Mouse (Mus musculus) retina, postnatal 7 days (tissue): ENCODE results near the gene Eci1.
"Not testable (repeated sequence)": the region's sequence is repeated elsewhere in the genome, so short reads cannot be mapped to it uniquely, and the experiment has no call there.

Experiments used
- DNase-seq: peaks from one replicate; pipeline ENCODE4 v3.0.0-alpha.2; 2012; ENCODE audit warnings: low read depth, low spot score

The Eci1 gene

GRCm38 (mm10) chr17:24426471-24427169 lies at the start of gene Eci1:
Gene Eci1, plus strand, starts transcription at chr17:24426641.
- DNase-seq: peak; percentile 86

GRCm38 (mm10) chr17:24378496-24378895 lies 47.9 kb upstream of the Eci1 start:
- DNase-seq: no peak

GRCm38 (mm10) chr17:24383789-24384188 lies 42.7 kb upstream of the Eci1 start:
- no peak for DNase-seq

GRCm38 (mm10) chr17:24388711-24389110 lies 37.7 kb upstream of the Eci1 start:
- no peak for DNase-seq

- DNase-seq: peak; percentile 39
Observed at GRCm38 (mm10) chr17:24389865-24390264, 36.6 kb upstream of the Eci1 start.

- no peak for DNase-seq
Observed at GRCm38 (mm10) chr17:24391149-24391548, 35.3 kb upstream of the Eci1 start.

- DNase-seq: no peak
Observed at GRCm38 (mm10) chr17:24393527-24393926, 32.9 kb upstream of the Eci1 start.

- no peak for DNase-seq
Observed at GRCm38 (mm10) chr17:24394456-24394855, 32.0 kb upstream of the Eci1 start.

GRCm38 (mm10) chr17:24402371-24402770 lies 24.1 kb upstream of the Eci1 start:
- DNase-seq: no peak

- DNase-seq: no peak
Observed at GRCm38 (mm10) chr17:24407116-24407803, 19.2 kb upstream of the Eci1 start.

- no peak for DNase-seq
Observed at GRCm38 (mm10) chr17:24413557-24414211, 12.8 kb upstream of the Eci1 start.

GRCm38 (mm10) chr17:24414230-24414976 lies 12.0 kb upstream of the Eci1 start, which contains the start of gene Rnps1:
Gene Rnps1, plus strand, starts transcription at chr17:24414565.
- peak; percentile 98 for DNase-seq

GRCm38 (mm10) chr17:24415011-24415410 lies 11.4 kb upstream of the Eci1 start:
- no peak for DNase-seq

- no peak for DNase-seq
Observed at GRCm38 (mm10) chr17:24416051-24416652, 10.3 kb upstream of the Eci1 start.

GRCm38 (mm10) chr17:24423114-24423513 lies 3.3 kb upstream of the Eci1 start:
- no peak for DNase-seq

- no peak for DNase-seq
Observed at GRCm38 (mm10) chr17:24424489-24424888, 2.0 kb upstream of the Eci1 start.

GRCm38 (mm10) chr17:24425326-24425725 lies 1.1 kb upstream of the Eci1 start:
- DNase-seq: not testable (repeated sequence)

- DNase-seq: no peak
Observed at GRCm38 (mm10) chr17:24425905-24426304, 536 bp upstream of the Eci1 start.

GRCm38 (mm10) chr17:24427170-24427557 lies 723 bp downstream of the Eci1 start:
- no peak for DNase-seq

- no peak for DNase-seq
Observed at GRCm38 (mm10) chr17:24429201-24429983, 3.0 kb downstream of the Eci1 start.

GRCm38 (mm10) chr17:24437016-24437415 lies 10.6 kb downstream of the Eci1 start:
- peak; percentile 37 for DNase-seq
